Mouse (Mus musculus): ENCODE measurements around the gene Ube2e2. TPM values are rescaled to one million over a fixed set of nuclear protein-coding genes. Genes with fewer than 3 reads are reported as not detected.

Ube2e2 gene
- total and polyA plus RNA-seq, 3 experiments: 0.16 TPM; not detected in 2

GRCm38 (mm10) chr14:18758003-18758402 lies 136.1 kb downstream of the Ube2e2 start:
- Histone ChIP-seq H3K9me3 (replicated peaks) (no peaks in the 10 kb centered on the region), H3K27me3 (ENCODE audit: insufficient read depth, low read length) (no peaks in the 10 kb centered on the region), H3K4me1 (ENCODE audit: insufficient read depth, low read depth, low read length) (no peaks in the 10 kb centered on the region), H3K36me3 (replicated peaks) (no peaks in the 10 kb centered on the region), H3K4me3 (ENCODE audit: low read depth, low read length) (no peak overlapping the region)
- no peak for TF ChIP-seq GATA2 (IDR thresholded peaks at IDR 0.05; ENCODE audit: borderline replicate concordance, low read depth, low read length)
- no peak for TF ChIP-seq GATA1 (IDR thresholded peaks at IDR 0.05; ENCODE audit: borderline replicate concordance, low read length)
- TF ChIP-seq TAL1 (conservative IDR thresholded peaks at IDR 0.05; ENCODE audit: low read depth, low read length): no peak
- TF ChIP-seq CTCF (IDR thresholded peaks at IDR 0.05; ENCODE audit: low read depth, low read length): no peak
- no peak for TF ChIP-seq POLR2AphosphoS5 (IDR thresholded peaks at IDR 0.05; ENCODE audit: insufficient replicate concordance, low read depth, low read length)
- ATAC-seq (ENCODE audit: extremely low read depth, insufficient number of reproducible peaks, low FRiP score, poor library complexity, severe bottlenecking): no peak
- DNase-seq (ENCODE audit: low spot score): no peak

DNA sequence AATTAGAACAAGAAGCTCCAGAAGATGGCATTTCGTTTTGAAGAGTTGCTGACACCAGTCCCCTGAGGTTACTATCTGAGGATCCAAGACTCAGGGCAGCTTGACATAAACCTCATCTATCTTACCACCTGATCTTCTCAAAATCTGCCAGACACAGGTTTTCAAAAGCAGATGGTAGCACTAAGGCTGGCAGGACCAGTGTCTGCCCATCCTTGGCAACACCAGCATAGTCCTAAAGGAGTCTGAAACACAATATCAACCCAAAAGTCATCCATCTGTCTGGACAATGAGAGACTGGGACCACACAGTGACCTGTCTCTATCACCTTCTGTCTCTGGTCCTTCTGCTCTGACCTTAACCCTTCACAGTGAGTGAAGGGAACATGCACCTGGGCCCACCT lies 138.7 kb downstream of the Ube2e2 start:
- no peaks in the 10 kb centered on the region for H3K27me3 ChIP-seq (ENCODE audit: insufficient read depth, low read length)
- H3K4me1 ChIP-seq (ENCODE audit: insufficient read depth, low read depth, low read length): no peaks in the 10 kb centered on the region
- no peak overlapping the region for H3K4me3 ChIP-seq (ENCODE audit: low read depth, low read length)
- TF ChIP-seq GATA2 (IDR thresholded peaks at IDR 0.05; ENCODE audit: borderline replicate concordance, low read depth, low read length): no peak
- TF ChIP-seq GATA1 (IDR thresholded peaks at IDR 0.05; ENCODE audit: borderline replicate concordance, low read length): no peak
- TF ChIP-seq TAL1 (conservative IDR thresholded peaks at IDR 0.05; ENCODE audit: low read depth, low read length): no peak
- TF ChIP-seq POLR2AphosphoS5 (IDR thresholded peaks at IDR 0.05; ENCODE audit: insufficient replicate concordance, low read depth, low read length): no peak
- no peak for TF ChIP-seq CTCF (IDR thresholded peaks at IDR 0.05; ENCODE audit: low read depth, low read length)
- no peaks in the 10 kb centered on the region for H3K9me3 ChIP-seq (replicated peaks)
- no peak for ATAC-seq (ENCODE audit: extremely low read depth, insufficient number of reproducible peaks, low FRiP score, poor library complexity, severe bottlenecking)
- H3K36me3 ChIP-seq (replicated peaks): no peaks in the 10 kb centered on the region
- no peak for DNase-seq (ENCODE audit: low spot score)

- Histone ChIP-seq H3K27me3 (ENCODE audit: insufficient read depth, low read length) (no peaks in the 10 kb centered on the region), H3K4me3 (ENCODE audit: low read depth, low read length) (no peak overlapping the region), H3K4me1 (ENCODE audit: insufficient read depth, low read depth, low read length) (no peaks in the 10 kb centered on the region), H3K9me3 (replicated peaks) (no peaks in the 10 kb centered on the region), H3K36me3 (replicated peaks) (no peaks in the 10 kb centered on the region)
- TF ChIP-seq TAL1 (conservative IDR thresholded peaks at IDR 0.05; ENCODE audit: low read depth, low read length): no peak
- no peak for TF ChIP-seq GATA1 (IDR thresholded peaks at IDR 0.05; ENCODE audit: borderline replicate concordance, low read length)
- no peak for TF ChIP-seq GATA2 (IDR thresholded peaks at IDR 0.05; ENCODE audit: borderline replicate concordance, low read depth, low read length)
- no peak for TF ChIP-seq POLR2AphosphoS5 (IDR thresholded peaks at IDR 0.05; ENCODE audit: insufficient replicate concordance, low read depth, low read length)
- no peak for TF ChIP-seq CTCF (IDR thresholded peaks at IDR 0.05; ENCODE audit: low read depth, low read length)
- no peak for DNase-seq (ENCODE audit: low spot score)
- no peak for ATAC-seq (ENCODE audit: extremely low read depth, insufficient number of reproducible peaks, low FRiP score, poor library complexity, severe bottlenecking)
These were observed 139.5 kb downstream of the Ube2e2 start for GRCm38 (mm10) chr14:18754595-18754994.

DNA sequence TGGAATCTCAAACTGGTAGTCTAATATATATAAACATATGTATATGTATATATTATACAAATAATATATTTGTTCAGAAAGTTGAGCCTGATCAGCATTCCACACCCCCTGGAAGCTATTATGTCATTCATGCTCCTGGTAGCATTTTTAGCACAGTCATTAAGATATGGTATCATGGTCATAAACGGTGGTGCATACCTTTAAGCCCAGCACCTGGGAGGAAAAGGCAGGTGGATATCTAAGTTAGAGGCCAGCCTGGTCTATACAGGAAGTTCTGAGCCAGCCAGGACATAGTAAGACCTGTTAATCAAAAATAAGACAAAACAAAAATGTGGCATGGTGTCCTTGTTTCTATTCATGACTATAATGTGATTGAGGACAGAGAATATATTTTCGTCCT lies 140.1 kb downstream of the Ube2e2 start:
- TF ChIP-seq GATA2 (IDR thresholded peaks at IDR 0.05; ENCODE audit: borderline replicate concordance, low read depth, low read length): no peak
- TF ChIP-seq POLR2AphosphoS5 (IDR thresholded peaks at IDR 0.05; ENCODE audit: insufficient replicate concordance, low read depth, low read length): no peak
- TF ChIP-seq TAL1 (conservative IDR thresholded peaks at IDR 0.05; ENCODE audit: low read depth, low read length): no peak
- TF ChIP-seq CTCF (IDR thresholded peaks at IDR 0.05; ENCODE audit: low read depth, low read length): no peak
- no peak for TF ChIP-seq GATA1 (IDR thresholded peaks at IDR 0.05; ENCODE audit: borderline replicate concordance, low read length)
- no peaks in the 10 kb centered on the region for H3K27me3 ChIP-seq (ENCODE audit: insufficient read depth, low read length)
- no peaks in the 10 kb centered on the region for H3K36me3 ChIP-seq (replicated peaks)
- H3K4me3 ChIP-seq (ENCODE audit: low read depth, low read length): no peak overlapping the region
- H3K9me3 ChIP-seq (replicated peaks): no peaks in the 10 kb centered on the region
- H3K4me1 ChIP-seq (ENCODE audit: insufficient read depth, low read depth, low read length): no peaks in the 10 kb centered on the region
- ATAC-seq (ENCODE audit: extremely low read depth, insufficient number of reproducible peaks, low FRiP score, poor library complexity, severe bottlenecking) (no peak), DNase-seq (ENCODE audit: low spot score) (no peak)

GRCm38 (mm10) chr14:18731154-18731553 lies 162.9 kb downstream of the Ube2e2 start:
- H3K4me1 ChIP-seq (ENCODE audit: insufficient read depth, low read depth, low read length): no peaks in the 10 kb centered on the region
- H3K36me3 ChIP-seq (replicated peaks): no peaks in the 10 kb centered on the region
- no peak overlapping the region for H3K4me3 ChIP-seq (ENCODE audit: low read depth, low read length)
- DNase-seq (ENCODE audit: low spot score): no peak
- H3K27me3 ChIP-seq (ENCODE audit: insufficient read depth, low read length): no peaks in the 10 kb centered on the region
- H3K9me3 ChIP-seq (replicated peaks): no peaks in the 10 kb centered on the region
- no peak for TF ChIP-seq GATA2 (IDR thresholded peaks at IDR 0.05; ENCODE audit: borderline replicate concordance, low read depth, low read length)
- no peak for TF ChIP-seq GATA1 (IDR thresholded peaks at IDR 0.05; ENCODE audit: borderline replicate concordance, low read length)
- no peak for TF ChIP-seq TAL1 (conservative IDR thresholded peaks at IDR 0.05; ENCODE audit: low read depth, low read length)
- TF ChIP-seq CTCF (IDR thresholded peaks at IDR 0.05; ENCODE audit: low read depth, low read length): no peak
- no peak for TF ChIP-seq POLR2AphosphoS5 (IDR thresholded peaks at IDR 0.05; ENCODE audit: insufficient replicate concordance, low read depth, low read length)
- no peak for ATAC-seq (ENCODE audit: extremely low read depth, insufficient number of reproducible peaks, low FRiP score, poor library complexity, severe bottlenecking)

DNA sequence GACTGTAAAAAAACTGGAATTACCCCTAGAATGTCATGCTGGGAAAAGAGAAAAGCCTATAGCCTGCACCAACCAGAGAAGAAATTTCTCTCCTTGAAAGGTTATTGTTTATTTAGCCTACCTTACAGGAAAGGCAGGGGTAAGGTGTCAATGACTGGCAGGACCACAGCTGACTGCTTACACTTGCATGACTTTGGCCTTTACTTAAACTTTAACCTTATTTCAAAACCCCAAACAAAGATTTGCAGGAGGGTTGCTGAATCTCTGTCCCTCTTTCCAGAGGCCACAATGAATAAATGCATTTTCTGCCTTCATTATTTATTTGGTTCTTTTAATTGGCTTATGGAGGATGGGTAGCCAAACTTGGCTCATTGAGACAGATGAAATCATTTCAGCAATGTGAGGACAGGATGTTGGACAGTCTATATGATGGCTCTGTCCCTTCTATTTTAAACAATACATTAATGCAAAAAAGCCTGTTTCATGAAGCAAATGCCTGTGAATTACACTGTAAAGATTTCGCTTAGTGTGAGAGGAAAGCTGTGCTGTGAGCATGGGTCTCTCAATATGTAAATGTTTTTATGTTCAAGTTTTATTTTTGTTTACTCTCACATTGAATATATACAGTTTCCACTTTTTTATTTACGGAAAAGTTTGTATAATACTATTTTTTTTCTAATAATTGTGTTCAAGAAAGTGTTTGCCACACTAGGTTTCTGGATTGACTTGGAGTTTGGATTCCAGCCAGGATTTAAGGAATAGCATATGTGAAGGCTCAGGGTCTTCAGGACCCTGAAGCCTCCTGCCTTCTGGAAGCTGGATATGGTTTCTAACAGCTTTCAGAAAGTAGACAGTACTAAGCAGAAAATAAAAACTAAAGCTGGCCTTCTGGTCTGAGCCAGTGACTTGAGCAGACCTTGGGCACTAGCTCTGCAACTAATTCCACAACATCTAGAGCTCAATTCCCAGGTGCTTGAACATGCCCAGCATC lies 173.2 kb downstream of the Ube2e2 start:
- no peaks in the 10 kb centered on the region for H3K27me3 ChIP-seq (ENCODE audit: insufficient read depth, low read length)
- H3K4me3 ChIP-seq (ENCODE audit: low read depth, low read length): no peak overlapping the region
- H3K9me3 ChIP-seq (replicated peaks): no peaks in the 10 kb centered on the region
- TF ChIP-seq CTCF (IDR thresholded peaks at IDR 0.05; ENCODE audit: low read depth, low read length): no peak
- no peak for TF ChIP-seq GATA2 (IDR thresholded peaks at IDR 0.05; ENCODE audit: borderline replicate concordance, low read depth, low read length)
- no peak for TF ChIP-seq TAL1 (conservative IDR thresholded peaks at IDR 0.05; ENCODE audit: low read depth, low read length)
- no peak for TF ChIP-seq GATA1 (IDR thresholded peaks at IDR 0.05; ENCODE audit: borderline replicate concordance, low read length)
- TF ChIP-seq POLR2AphosphoS5 (IDR thresholded peaks at IDR 0.05; ENCODE audit: insufficient replicate concordance, low read depth, low read length): no peak
- DNase-seq (ENCODE audit: low spot score) (no peak), ATAC-seq (ENCODE audit: extremely low read depth, insufficient number of reproducible peaks, low FRiP score, poor library complexity, severe bottlenecking) (no peak)
- H3K36me3 ChIP-seq (replicated peaks): no peaks in the 10 kb centered on the region
- H3K4me1 ChIP-seq (ENCODE audit: insufficient read depth, low read depth, low read length): no peaks in the 10 kb centered on the region

All from G1E (cell line).